Mouse (Mus musculus): ENCODE measurements around the gene Sdsl. TPM values are rescaled to one million over a fixed set of nuclear protein-coding genes. Genes with fewer than 3 reads are reported as not detected.

Gene Sdsl
- polyA plus RNA-seq, 1 experiment from 2014 or later, result 5.5 TPM

Other genes starting within 250 kb of the Sdsl start
- 23.5 and 30.5 TPM in 2 replicates for gene Lhx5, start 41.1 kb downstream of the Sdsl start, polyA plus RNA-seq (2016; fragmentation: Nextera tagmentation; extraction: Ambion mirVana)
- gene Sds, start 3.7 kb upstream of the Sdsl start, polyA plus RNA-seq (2016; fragmentation: Nextera tagmentation; extraction: Ambion mirVana), result not detected in 2 replicates
- 35.6 and 37.0 TPM in 2 replicates for gene Plbd2, start 30.8 kb upstream of the Sdsl start, polyA plus RNA-seq (2016; fragmentation: Nextera tagmentation; extraction: Ambion mirVana)
- 3.9 and 4.6 TPM in 2 replicates for gene Slc8b1, start 38.4 kb upstream of the Sdsl start, polyA plus RNA-seq (2016; fragmentation: Nextera tagmentation; extraction: Ambion mirVana)
- gene Tpcn1, start 115.9 kb upstream of the Sdsl start, polyA plus RNA-seq (2016; fragmentation: Nextera tagmentation; extraction: Ambion mirVana), result 10.3 and 11.1 TPM in 2 replicates
- gene Iqcd, start 116.2 kb upstream of the Sdsl start, polyA plus RNA-seq (2016; fragmentation: Nextera tagmentation; extraction: Ambion mirVana), result 0.95 and 0.98 TPM in 2 replicates
- 16.0 and 16.2 TPM in 2 replicates for gene Rita1, start 139.8 kb upstream of the Sdsl start, polyA plus RNA-seq (2016; fragmentation: Nextera tagmentation; extraction: Ambion mirVana)
- gene Ddx54, start 139.9 kb upstream of the Sdsl start, polyA plus RNA-seq (2016; fragmentation: Nextera tagmentation; extraction: Ambion mirVana), result 59.4 and 59.7 TPM in 2 replicates
- not detected in 2 replicates for gene Cfap73, start 161.4 kb upstream of the Sdsl start, polyA plus RNA-seq (2016; fragmentation: Nextera tagmentation; extraction: Ambion mirVana)
- gene Rasal1, start 176.0 kb upstream of the Sdsl start, polyA plus RNA-seq (2016; fragmentation: Nextera tagmentation; extraction: Ambion mirVana), result 0.10 and 0.21 TPM in 2 replicates
- gene Dtx1, start 239.1 kb upstream of the Sdsl start, polyA plus RNA-seq (2016; fragmentation: Nextera tagmentation; extraction: Ambion mirVana), result 2.2 and 4.8 TPM in 2 replicates